Mouse (Mus musculus) right cerebral cortex, postnatal 10 days (tissue): ENCODE measurements at regions not wholly inside any gene's neighbourhood (a gene's known extent, or its start where the extent isn't known, plus 50 kb on each side); places are given as distances from the start of the nearest gene placed in this dataset.
A peak's percentile ranks its signal among the peaks of the same experiment; 100 is the strongest.

Experiments
- DNase-seq, 2 experiments: peaks; one replicate each; pipeline ENCODE4 v3.0.0; 2021; ENCODE audit warnings: low spot score in 2 of 2

- DNase-seq: no peak
Observed at GRCm38 (mm10) chr15:25468478-25468877, 54.9 kb upstream of the Basp1 start.

GRCm38 (mm10) chr15:25469185-25469845 lies 55.8 kb upstream of the Basp1 start:
- DNase-seq: no peak

GRCm38 (mm10) chr15:25471331-25471730 lies 57.8 kb upstream of the Basp1 start:
- no peak for DNase-seq

- DNase-seq: no peak
Observed at GRCm38 (mm10) chr15:25473201-25473710, 59.7 kb upstream of the Basp1 start.

GRCm38 (mm10) chr15:25474096-25474495 lies 60.5 kb upstream of the Basp1 start:
- no peak for DNase-seq

GRCm38 (mm10) chr15:25482586-25482985 lies 69.0 kb upstream of the Basp1 start:
- DNase-seq: no peak

GRCm38 (mm10) chr15:25485372-25485771 lies 71.8 kb upstream of the Basp1 start:
- no peak for DNase-seq

GRCm38 (mm10) chr15:25486158-25486557 lies 72.6 kb upstream of the Basp1 start:
- DNase-seq: no peak

GRCm38 (mm10) chr15:25489804-25490203 lies 76.2 kb upstream of the Basp1 start:
- DNase-seq: no peak

GRCm38 (mm10) chr15:25492161-25492746 lies 78.7 kb upstream of the Basp1 start:
- no peak for DNase-seq

- no peak for DNase-seq
Observed at GRCm38 (mm10) chr15:25494687-25495299, 81.2 kb upstream of the Basp1 start.

- DNase-seq: no peak
Observed at GRCm38 (mm10) chr15:25495926-25496644, 82.5 kb upstream of the Basp1 start.

- DNase-seq: no peak
Observed at GRCm38 (mm10) chr15:25497743-25498142, 84.2 kb upstream of the Basp1 start.

GRCm38 (mm10) chr15:25498422-25498821 lies 84.9 kb upstream of the Basp1 start:
- no peak for DNase-seq

GRCm38 (mm10) chr15:25502513-25502912 lies 88.9 kb upstream of the Basp1 start:
- DNase-seq: no peak

GRCm38 (mm10) chr15:25503104-25503503 lies 89.5 kb upstream of the Basp1 start:
- no peak for DNase-seq

GRCm38 (mm10) chr15:25509139-25509538 lies 95.6 kb upstream of the Basp1 start:
- no peak for DNase-seq

- no peak for DNase-seq
Observed at GRCm38 (mm10) chr15:25509584-25509983, 96.0 kb upstream of the Basp1 start.

- peak; percentile 28 to 29 for DNase-seq
Observed at GRCm38 (mm10) chr15:25510060-25510492, 96.5 kb upstream of the Basp1 start.

GRCm38 (mm10) chr15:25518025-25518928 lies 104.0 kb upstream of the Myo10 start:
- no peak for DNase-seq

GRCm38 (mm10) chr15:25524189-25524588 lies 98.1 kb upstream of the Myo10 start:
- no peak for DNase-seq
